Mouse (Mus musculus): ENCODE data around the gene Birc3. TPM values are rescaled to one million over a fixed set of nuclear protein-coding genes. Genes with fewer than 3 reads are reported as not detected.
"Not testable (repeated sequence)": the region's sequence is repeated elsewhere in the genome, so short reads cannot be mapped to it uniquely, and the experiment has no call there.

Birc3 gene
- total RNA-seq, 1 experiment: 4.6 TPM

DNA sequence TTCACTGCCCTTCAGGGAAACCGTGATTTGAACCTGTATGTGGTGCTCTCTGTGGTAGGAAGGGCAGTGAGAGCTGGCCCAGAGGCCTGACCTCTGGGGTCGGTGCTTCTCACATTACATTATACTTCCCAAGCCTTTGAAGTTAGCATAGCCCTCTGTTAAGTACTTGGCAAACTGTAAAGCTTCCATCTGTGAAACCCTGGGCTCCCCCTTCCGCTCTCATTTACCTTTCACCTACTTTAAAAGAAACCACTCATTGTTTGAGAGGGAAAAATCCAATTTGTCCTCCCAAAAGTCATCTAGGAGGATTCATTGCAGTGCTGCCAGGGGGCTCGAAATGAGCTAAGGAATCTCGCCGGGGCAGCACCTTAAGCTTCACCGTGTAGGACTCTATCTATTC, 29.3 kb upstream of the Birc3 start:
- H3K9me3 ChIP-seq (ENCODE audit: control insufficient read depth, insufficient read depth, low read depth, low read length): no peaks in the 10 kb centered on the region
- no peak overlapping the region for H3K9ac ChIP-seq (ENCODE audit: insufficient read depth, low read depth, low read length, poor library complexity, severe bottlenecking)
- TF ChIP-seq ZNF384 (IDR thresholded peaks at IDR 0.05; ENCODE audit: low read depth, low read length) (no peak), HCFC1 (IDR thresholded peaks at IDR 0.05; ENCODE audit: borderline replicate concordance, insufficient read depth, low read length) (no peak), CHD2 (IDR thresholded peaks at IDR 0.05; ENCODE audit: low read depth, low read length) (no peak), ZC3H11A (IDR thresholded peaks at IDR 0.05; ENCODE audit: borderline replicate concordance, low read depth, low read length) (no peak), MAFK (IDR thresholded peaks at IDR 0.05; ENCODE audit: insufficient read depth, low read depth, low read length) (no peak)
- H3K4me3 ChIP-seq (ENCODE audit: insufficient read depth in 1 of 2, low read depth in 1 of 2, low read length in 2 of 2, poor library complexity in 1 of 2, severe bottlenecking in 1 of 2): no peak overlapping the region
- in situ Hi-C loops (cut with MboI; ENCODE audit: low sequenced_read_pairs in 2 of 2, unreplicated experiment in 2 of 2): no loop called here
- H3K27ac ChIP-seq (ENCODE audit: insufficient read depth, low read depth, low read length, poor library complexity, severe bottlenecking): no peak overlapping the region
- H3K4me1 ChIP-seq (ENCODE audit: control insufficient read depth in 2 of 2, insufficient read depth in 2 of 2, low read length in 2 of 2, poor library complexity in 1 of 2): peaks cover 3 to 4% of the 10 kb centered on the region in 2 experiments; a peak in 2 of 4 replicates
- DNase-seq (ENCODE audit: low read depth, low spot score): no peak
- no peaks in the 10 kb centered on the region for H3K36me3 ChIP-seq (ENCODE audit: control insufficient read depth, insufficient read depth, low read length, poor library complexity, severe bottlenecking)

DNA sequence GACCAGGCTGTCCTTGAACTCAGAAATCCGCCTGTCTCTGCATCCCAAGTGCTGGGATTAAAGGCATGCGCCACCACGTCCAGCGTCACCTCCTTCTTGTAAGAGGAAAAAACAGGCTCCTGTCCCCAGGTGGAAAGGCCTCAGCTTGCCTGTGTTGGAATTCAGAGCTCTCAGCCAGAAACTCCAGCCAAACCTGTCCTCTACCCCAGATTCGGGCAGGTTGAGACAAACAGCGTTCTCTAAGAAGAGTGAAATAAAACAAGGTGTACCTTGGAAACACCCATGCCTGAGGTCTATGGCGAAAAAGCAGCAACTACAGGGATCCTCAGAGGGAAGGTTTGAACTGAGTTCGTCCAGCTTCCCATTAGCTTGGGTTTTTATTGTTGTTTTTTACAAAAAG, 28.0 kb upstream of the Birc3 start:
- Histone ChIP-seq H3K4me3 (ENCODE audit: insufficient read depth in 1 of 2, low read depth in 1 of 2, low read length in 2 of 2, poor library complexity in 1 of 2, severe bottlenecking in 1 of 2) (no peak overlapping the region), H3K27ac (ENCODE audit: insufficient read depth, low read depth, low read length, poor library complexity, severe bottlenecking) (peak overlapping the region; percentile 48; the same call in 1 of the 2 replicates), H3K36me3 (ENCODE audit: control insufficient read depth, insufficient read depth, low read length, poor library complexity, severe bottlenecking) (no peaks in the 10 kb centered on the region), H3K9me3 (ENCODE audit: control insufficient read depth, insufficient read depth, low read depth, low read length) (no peaks in the 10 kb centered on the region), H3K4me1 (ENCODE audit: control insufficient read depth in 2 of 2, insufficient read depth in 2 of 2, low read length in 2 of 2, poor library complexity in 1 of 2) (peaks cover 2 to 3% of the 10 kb centered on the region in 2 experiments; a peak in 2 of 4 replicates), H3K9ac (ENCODE audit: insufficient read depth, low read depth, low read length, poor library complexity, severe bottlenecking) (no peak overlapping the region; the same call in 1 of the 2 replicates)
- TF ChIP-seq HCFC1 (IDR thresholded peaks at IDR 0.05; ENCODE audit: borderline replicate concordance, insufficient read depth, low read length) (no peak), ZC3H11A (IDR thresholded peaks at IDR 0.05; ENCODE audit: borderline replicate concordance, low read depth, low read length) (no peak)
- no peak for DNase-seq (ENCODE audit: low read depth, low spot score)
- in situ Hi-C loops (cut with MboI; ENCODE audit: low sequenced_read_pairs in 2 of 2, unreplicated experiment in 2 of 2): no loop called here

DNA sequence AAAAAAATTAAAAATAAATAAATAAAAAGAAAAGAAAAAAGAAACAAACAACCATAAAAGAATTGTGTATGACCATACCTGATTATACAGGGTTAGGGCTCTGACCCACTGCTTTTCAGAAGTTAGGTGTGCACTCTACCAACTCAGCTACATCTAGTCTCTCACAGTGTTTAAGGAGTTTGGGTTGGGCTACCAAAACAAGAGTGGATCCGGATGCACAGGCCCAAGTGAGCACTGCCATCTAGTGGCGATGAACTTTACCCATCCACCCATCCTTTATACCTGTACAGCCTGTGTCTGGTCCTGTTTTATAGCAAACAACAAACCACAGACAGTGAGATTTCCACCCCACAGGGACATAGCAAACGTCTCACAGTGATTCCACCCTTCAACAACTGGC, 24.5 kb upstream of the Birc3 start:
- in situ Hi-C loops (cut with MboI; ENCODE audit: low sequenced_read_pairs in 2 of 2, unreplicated experiment in 2 of 2): no loop called here
- Histone ChIP-seq H3K36me3 (ENCODE audit: control insufficient read depth, insufficient read depth, low read length, poor library complexity, severe bottlenecking) (no peaks in the 10 kb centered on the region), H3K9ac (ENCODE audit: insufficient read depth, low read depth, low read length, poor library complexity, severe bottlenecking) (no peak overlapping the region), H3K27ac (ENCODE audit: insufficient read depth, low read depth, low read length, poor library complexity, severe bottlenecking) (no peak overlapping the region), H3K4me1 (ENCODE audit: control insufficient read depth in 2 of 2, insufficient read depth in 2 of 2, low read length in 2 of 2, poor library complexity in 1 of 2) (peaks cover 2 to 3% of the 10 kb centered on the region in 2 experiments; a peak in 2 of 4 replicates), H3K9me3 (ENCODE audit: control insufficient read depth, insufficient read depth, low read depth, low read length) (peaks cover under 1% of the 10 kb centered on the region; the same call in 1 of the 2 replicates), H3K4me3 (ENCODE audit: insufficient read depth in 1 of 2, low read depth in 1 of 2, low read length in 2 of 2, poor library complexity in 1 of 2, severe bottlenecking in 1 of 2) (no peak overlapping the region)
- peak; percentile 73 for DNase-seq (ENCODE audit: low read depth, low spot score)
- no peak for TF ChIP-seq MAFK (IDR thresholded peaks at IDR 0.05; ENCODE audit: insufficient read depth, low read depth, low read length)
- peak; percentile 96 for TF ChIP-seq ZC3H11A (IDR thresholded peaks at IDR 0.05; ENCODE audit: borderline replicate concordance, low read depth, low read length)
- no peak for TF ChIP-seq ZNF384 (IDR thresholded peaks at IDR 0.05; ENCODE audit: low read depth, low read length)
- TF ChIP-seq HCFC1 (IDR thresholded peaks at IDR 0.05; ENCODE audit: borderline replicate concordance, insufficient read depth, low read length): no peak
- no peak for TF ChIP-seq CHD2 (IDR thresholded peaks at IDR 0.05; ENCODE audit: low read depth, low read length)

DNA sequence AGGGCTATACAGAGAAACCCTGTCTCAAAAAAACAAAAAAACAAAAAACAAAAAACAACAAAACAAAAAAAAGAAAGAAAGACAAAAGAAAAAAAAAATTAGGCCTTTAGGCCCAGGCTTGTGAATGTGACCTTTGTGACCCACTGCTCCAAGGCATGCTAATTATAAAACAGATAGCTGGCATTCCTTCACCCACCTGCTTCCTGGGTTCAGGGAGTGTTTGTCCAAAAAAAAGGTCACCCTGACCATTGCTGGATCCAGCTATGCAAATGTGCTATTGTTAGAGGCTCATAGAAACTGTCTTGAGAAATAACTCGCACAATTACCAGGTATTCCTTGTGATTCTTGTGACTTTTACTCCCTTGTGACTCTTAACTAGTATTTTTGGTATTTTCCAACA, 18.8 kb upstream of the Birc3 start:
- H3K36me3 ChIP-seq (ENCODE audit: control insufficient read depth, insufficient read depth, low read length, poor library complexity, severe bottlenecking); DNase-seq (ENCODE audit: low read depth, low spot score); H3K9me3 ChIP-seq (ENCODE audit: control insufficient read depth, insufficient read depth, low read depth, low read length); H3K4me1 ChIP-seq (ENCODE audit: control insufficient read depth in 2 of 2, insufficient read depth in 2 of 2, low read length in 2 of 2, poor library complexity in 1 of 2); in situ Hi-C loops (cut with MboI; ENCODE audit: low sequenced_read_pairs in 2 of 2, unreplicated experiment in 2 of 2); H3K9ac ChIP-seq (ENCODE audit: insufficient read depth, low read depth, low read length, poor library complexity, severe bottlenecking); H3K4me3 ChIP-seq (ENCODE audit: insufficient read depth in 1 of 2, low read depth in 1 of 2, low read length in 2 of 2, poor library complexity in 1 of 2, severe bottlenecking in 1 of 2); H3K27ac ChIP-seq (ENCODE audit: insufficient read depth, low read depth, low read length, poor library complexity, severe bottlenecking): not testable (repeated sequence)

DNA sequence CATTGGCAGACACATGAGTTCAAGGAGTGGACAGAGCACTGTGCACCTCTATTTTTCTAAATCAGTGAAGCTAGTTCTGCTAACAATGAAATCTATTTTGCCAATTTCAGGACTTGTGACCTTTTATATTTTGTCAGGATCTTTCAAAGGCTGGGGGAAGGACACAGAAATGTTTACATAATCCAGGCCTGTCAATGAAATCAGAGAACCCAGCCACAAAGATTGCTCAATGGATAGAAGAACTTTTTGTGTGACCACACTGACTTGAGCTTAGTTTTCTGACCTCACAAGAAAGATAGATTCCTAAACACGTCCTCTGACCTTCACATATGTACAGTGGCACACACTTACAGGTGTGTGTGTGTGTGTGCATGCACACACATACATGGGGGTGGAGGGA, 18.2 kb upstream of the Birc3 start:
- no peak overlapping the region for H3K27ac ChIP-seq (ENCODE audit: insufficient read depth, low read depth, low read length, poor library complexity, severe bottlenecking)
- H3K9ac ChIP-seq (ENCODE audit: insufficient read depth, low read depth, low read length, poor library complexity, severe bottlenecking): no peak overlapping the region
- in situ Hi-C loops (cut with MboI; ENCODE audit: low sequenced_read_pairs in 2 of 2, unreplicated experiment in 2 of 2): no loop called here
- H3K9me3 ChIP-seq (ENCODE audit: control insufficient read depth, insufficient read depth, low read depth, low read length): peaks cover 3% of the 10 kb centered on the region
- TF ChIP-seq CHD2 (IDR thresholded peaks at IDR 0.05; ENCODE audit: low read depth, low read length) (no peak), HCFC1 (IDR thresholded peaks at IDR 0.05; ENCODE audit: borderline replicate concordance, insufficient read depth, low read length) (no peak), ZNF384 (IDR thresholded peaks at IDR 0.05; ENCODE audit: low read depth, low read length) (no peak), MAFK (IDR thresholded peaks at IDR 0.05; ENCODE audit: insufficient read depth, low read depth, low read length) (no peak), ZC3H11A (IDR thresholded peaks at IDR 0.05; ENCODE audit: borderline replicate concordance, low read depth, low read length) (no peak)
- no peaks in the 10 kb centered on the region for H3K36me3 ChIP-seq (ENCODE audit: control insufficient read depth, insufficient read depth, low read length, poor library complexity, severe bottlenecking)
- H3K4me1 ChIP-seq (ENCODE audit: control insufficient read depth in 2 of 2, insufficient read depth in 2 of 2, low read length in 2 of 2, poor library complexity in 1 of 2): no peaks in the 10 kb centered on the region
- DNase-seq (ENCODE audit: low read depth, low spot score): no peak
- H3K4me3 ChIP-seq (ENCODE audit: insufficient read depth in 1 of 2, low read depth in 1 of 2, low read length in 2 of 2, poor library complexity in 1 of 2, severe bottlenecking in 1 of 2): no peak overlapping the region
